24 mouse cellular contexts compared by ENCODE assay signal in the genomic region with DNA sequence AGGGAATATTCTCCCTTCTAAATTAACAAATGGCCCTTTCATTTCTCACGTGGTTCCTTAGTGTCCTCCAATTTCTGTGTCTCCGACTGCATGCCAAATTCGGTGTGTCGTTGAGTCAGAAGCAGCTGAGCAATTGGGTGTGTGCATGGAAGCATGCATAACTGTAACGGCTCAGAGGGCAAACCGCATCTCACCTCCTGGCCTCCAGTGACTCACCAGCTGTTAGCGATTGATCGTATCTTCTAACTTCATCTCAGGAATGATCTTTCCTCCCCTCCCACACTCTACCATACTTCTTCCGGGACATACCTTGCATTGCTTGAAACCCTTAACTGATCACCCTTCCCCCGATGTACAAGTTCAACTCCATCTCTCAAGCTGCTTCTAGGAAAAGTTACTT.
DNase-seq lines count a peak whose midpoint lies in the region; ATAC-seq lines count a peak whose summit lies in the region.
"Had no signal": no experiment of that assay in that cellular context is flagged by ENCODE, and none has a peak within 500 bp of the region (broad histone marks: within the 10 kb centered on the region; RNA-seq: fewer than 3 reads in every experiment).

No protein-coding gene starts in this region.

- no peak overlapping the region for H3K27ac ChIP-seq in kidney, embryonic 16.5 days (ENCODE audit: low read length)
- H3K27ac ChIP-seq: embryonic facial prominence, embryonic 15.5 days; forebrain, embryonic 10.5 days; heart, embryonic 13.5 days; hindbrain, embryonic 14.5 days; kidney, embryonic 15.5 days; limb, embryonic 13.5 days; liver, embryonic 14.5 days; lung, embryonic 15.5 days had no signal

- no peak overlapping the region for H3K4me2 ChIP-seq in kidney, embryonic 16.5 days (replicated peaks; ENCODE audit: low read depth, low read length)
- H3K4me2 ChIP-seq: embryonic facial prominence, embryonic 15.5 days; heart, embryonic 13.5 days; hindbrain, embryonic 14.5 days; kidney, embryonic 15.5 days; limb, embryonic 13.5 days; lung, embryonic 15.5 days had no signal

- H3K27me3 ChIP-seq in kidney, embryonic 16.5 days (ENCODE audit: insufficient read depth, low read length): no peaks in the 10 kb centered on the region
- H3K27me3 ChIP-seq: embryonic facial prominence, embryonic 15.5 days; heart, embryonic 13.5 days; kidney, embryonic 15.5 days; limb, embryonic 13.5 days; lung, embryonic 15.5 days had no signal

- DNase-seq in kidney, postnatal 36 days: no peak
- peak; percentile 82 for DNase-seq in 416B (ENCODE audit: low read depth)
- DNase-seq in Muller cell, postnatal 12 days (ENCODE audit: inconsistent ontology term): peak; percentile 91
- peak; percentile 48 for DNase-seq in induced T-regulatory cell, adult 2 months (ENCODE audit: low read depth)
- DNase-seq in spleen, postnatal 10 days (ENCODE audit: low spot score in 2 of 2): no peak
- no peak for DNase-seq in cerebellum, adult 9-11 months
- DNase-seq in adrenal gland, adult 8-10 months: no peak
- DNase-seq: adrenal gland, postnatal 25 days; cerebellum, adult 11-12 months; cerebellum, postnatal 25 days; heart, adult 18-20 months; heart, postnatal 36 days; lung, postnatal 4 days had no signal

- no peak overlapping the region for H3K4me3 ChIP-seq in kidney, embryonic 16.5 days (ENCODE audit: low read length)
- H3K4me3 ChIP-seq: embryonic facial prominence, embryonic 15.5 days; forebrain, embryonic 10.5 days; heart, embryonic 13.5 days; kidney, embryonic 15.5 days; limb, embryonic 13.5 days; lung, embryonic 15.5 days had no signal

- H3K9ac ChIP-seq in kidney, embryonic 16.5 days (replicated peaks; ENCODE audit: low read length): no peak overlapping the region
- H3K9ac ChIP-seq: embryonic facial prominence, embryonic 15.5 days; heart, embryonic 13.5 days; hindbrain, embryonic 14.5 days; kidney, embryonic 15.5 days; limb, embryonic 13.5 days; liver, embryonic 14.5 days; lung, embryonic 15.5 days had no signal

- ATAC-seq in kidney, embryonic 16.5 days (ENCODE audit: low FRiP score, low TSS enrichment): 0 out of 2 replicates have a peak, but pooled peaks have one; percentile 49
- ATAC-seq: activated CD4-positive, CD25-positive, alpha-beta regulatory T cell, adult 4 months; CD4-positive, CD25-positive, alpha-beta regulatory T cell, adult 4 months had no signal

- H3K36me3 ChIP-seq in kidney, embryonic 16.5 days (ENCODE audit: insufficient read depth, low read length): no peaks in the 10 kb centered on the region
- H3K36me3 ChIP-seq: embryonic facial prominence, embryonic 15.5 days; forebrain, embryonic 10.5 days; heart, embryonic 13.5 days; kidney, embryonic 15.5 days; limb, embryonic 13.5 days; lung, embryonic 15.5 days had no signal

- 61% methylated on average over 10 of the region's 10 CpGs for WGBS in kidney, embryonic 16.5 days

- H3K9me3 ChIP-seq in kidney, embryonic 16.5 days (ENCODE audit: low read length): no peaks in the 10 kb centered on the region
- H3K9me3 ChIP-seq: embryonic facial prominence, embryonic 15.5 days; forebrain, embryonic 10.5 days; heart, embryonic 13.5 days; kidney, embryonic 15.5 days; limb, embryonic 13.5 days; lung, embryonic 15.5 days had no signal

- peaks cover 5% of the 10 kb centered on the region; the same call in 1 of the 2 replicates for H3K4me1 ChIP-seq in kidney, embryonic 16.5 days (ENCODE audit: insufficient read depth, low read length)
- H3K4me1 ChIP-seq: embryonic facial prominence, embryonic 15.5 days; lung, embryonic 15.5 days had no signal

Comparison
In these comparisons a context has a peak if more than half of its experiments do, and no peak if none do; other contexts are left out.
1. DNase-seq: peak in 416B (single experiment), Muller cell, postnatal 12 days (single experiment) and induced T-regulatory cell, adult 2 months (single experiment); none in kidney, postnatal 36 days (0 of 2), spleen, postnatal 10 days (0 of 2), cerebellum, adult 9-11 months (single experiment) and adrenal gland, adult 8-10 months (single experiment).